Mouse (Mus musculus) spleen, adult 2 months (tissue): ENCODE results near the gene Fam234b.

Experiments
- CTCF ChIP-seq: fragments of 200-500 bp; IDR thresholded peaks from 2 replicates; pipeline ENCODE4 v1.5.1; 2011; ENCODE audit warnings: mild to moderate bottlenecking, inconsistent platforms; ENCODE audit not compliant: insufficient read depth, insufficient read length, insufficient replicate concordance; ENCODE audit errors: extremely low read depth
- POLR2A ChIP-seq: fragments of 200-500 bp; IDR thresholded peaks from 2 replicates; pipeline ENCODE4 v1.6.1; 2011; ENCODE audit warnings: low read depth, low read length, inconsistent platforms

GRCm38 (mm10) chr6:135182925-135183324, 14.9 kb upstream of the Fam234b start:
- no peak for TF ChIP-seq CTCF
- no peak for TF ChIP-seq POLR2A
